Mouse (Mus musculus) brain, embryonic 14.5 days (tissue): Measurements from ENCODE around the gene Bpnt1.

Experiments used
- CTCF ChIP-seq: fragments of 200-500 bp; IDR thresholded peaks from 2 replicates; pipeline ENCODE4 v1.5.1; 2012; ENCODE audit warnings: inconsistent platforms, mild to moderate bottlenecking, moderate library complexity, borderline replicate concordance; ENCODE audit not compliant: insufficient read depth, insufficient read length; ENCODE audit errors: extremely low read depth
- POLR2A ChIP-seq: fragments of 200-500 bp; IDR thresholded peaks from 2 replicates; pipeline ENCODE4 v1.6.1; 2012; ENCODE audit warnings: mild to moderate bottlenecking, inconsistent platforms, borderline replicate concordance; ENCODE audit not compliant: poor library complexity, insufficient read depth, insufficient read length, severe bottlenecking; ENCODE audit errors: extremely low read depth

DNA sequence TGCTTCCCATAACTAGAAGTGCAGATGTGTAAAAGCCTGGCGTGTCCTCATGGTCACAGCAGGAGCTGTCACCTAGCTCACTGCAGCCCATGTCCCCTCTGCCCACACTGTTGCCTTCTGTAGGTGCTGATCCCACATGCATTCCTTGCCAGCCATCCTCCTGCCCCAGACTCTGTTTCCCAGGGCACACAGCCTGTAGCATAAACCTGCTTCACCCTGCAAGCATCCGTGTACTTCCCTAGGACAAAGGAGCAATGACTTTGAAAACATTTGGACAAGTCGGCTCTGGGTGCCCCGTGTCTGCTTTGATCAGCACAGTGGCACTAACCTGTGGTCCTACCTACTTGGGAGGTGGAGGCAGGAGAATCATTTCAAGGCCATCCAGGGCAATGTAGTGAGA lies 18.7 kb downstream of the Bpnt1 start:
- TF ChIP-seq POLR2A (no peak), CTCF (no peak)
